Mouse (Mus musculus) thymus, adult 2 months (tissue): ENCODE results near the gene Uba3.

Experiments
- CTCF ChIP-seq: fragments of 200-500 bp; IDR thresholded peaks from 2 replicates; pipeline ENCODE4 v1.5.1; 2012; ENCODE audit warnings: mild to moderate bottlenecking, control low read depth, low read length, moderate library complexity, borderline replicate concordance; ENCODE audit not compliant: control insufficient read depth, poor library complexity, insufficient read depth; ENCODE audit errors: extremely low read depth
- POLR2A ChIP-seq: fragments of 200-500 bp; IDR thresholded peaks from 2 replicates; pipeline ENCODE4 v1.6.1; 2012; ENCODE audit warnings: mild to moderate bottlenecking, low read length, control low read depth, moderate library complexity; ENCODE audit not compliant: control insufficient read depth, poor library complexity, insufficient read depth; ENCODE audit errors: extremely low read depth

DNA sequence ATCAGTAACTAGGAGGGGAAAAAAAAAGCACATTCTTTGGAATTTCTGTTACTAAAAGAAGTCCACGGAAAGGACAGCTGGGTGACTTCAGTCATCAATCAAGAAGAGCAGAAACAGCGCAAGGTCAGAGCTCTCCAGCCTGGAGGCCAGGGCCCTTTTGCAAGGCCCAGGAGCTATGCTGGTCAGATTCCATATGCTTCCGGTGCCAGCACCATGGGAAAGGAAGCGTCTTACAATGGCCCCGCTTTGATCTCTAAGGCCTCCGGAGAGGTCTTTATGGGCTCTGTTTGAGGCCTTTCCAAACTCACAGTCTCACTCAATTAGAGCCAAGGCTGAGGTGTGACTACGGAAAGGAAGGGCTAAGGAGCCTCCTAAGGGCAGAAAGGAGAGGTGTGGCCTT, 61.1 kb downstream of the Uba3 start:
- TF ChIP-seq CTCF (no peak), POLR2A (no peak)
